Mouse (Mus musculus) G1E (cell line): Measurements from ENCODE around the gene Ankrd17.

Experiments
- CTCF ChIP-seq: IDR thresholded peaks from 2 replicates; pipeline ENCODE4 v1.5.1; 2012; ENCODE audit warnings: low read depth, low read length, inconsistent platforms, mixed read lengths
- GATA1 ChIP-seq: IDR thresholded peaks from 2 replicates; pipeline ENCODE4 v1.6.1; 2012; ENCODE audit warnings: borderline replicate concordance, low read length, inconsistent platforms, mixed read lengths

DNA sequence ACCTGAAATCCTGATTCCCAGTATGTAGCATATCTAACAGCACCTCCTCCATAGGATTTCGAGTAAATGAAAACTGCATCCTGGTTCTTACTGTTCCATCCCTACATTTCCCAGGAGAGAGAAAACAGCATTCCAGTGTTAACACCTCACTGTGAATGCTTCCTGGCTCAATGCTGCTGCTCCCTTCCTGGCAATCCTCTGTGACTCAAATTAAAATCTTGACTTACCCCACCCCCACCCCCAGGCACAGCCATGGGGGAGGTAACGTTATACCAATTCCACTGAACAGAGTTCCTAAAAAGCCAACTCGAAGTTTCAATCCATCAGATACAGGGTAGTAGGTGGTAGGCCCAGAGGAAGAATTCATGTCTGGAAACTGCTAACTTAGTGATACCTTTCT is 143.4 kb downstream of the Ankrd17 start:
- TF ChIP-seq CTCF (no peak), GATA1 (no peak)
